Mouse (Mus musculus) midbrain, postnatal 0 days (tissue): ENCODE measurements at regions not wholly inside any gene's neighbourhood (a gene's known extent, or its start where the extent isn't known, plus 50 kb on each side); places are given as distances from the start of the nearest gene placed in this dataset.

Source experiments
- ATAC-seq: fragments of 200-750 bp; cut with Nextera tagmentation; 2 replicates; pipeline ENCODE4 v1.8.0; 2017; ENCODE audit warnings: moderate number of reproducible peaks, mild to moderate bottlenecking, moderate TSS enrichment, moderate library complexity; ENCODE audit not compliant: low FRiP score
- DNase-seq: peaks from one replicate; pipeline ENCODE4 v3.0.0-alpha.2; 2015; ENCODE audit warnings: low spot score
- H3K27ac ChIP-seq: fragments of 300-500 bp; sonication (generic); 2 replicates; pipeline ENCODE4 v1.5.1; 2014; ENCODE audit warnings: low read depth, mild to moderate bottlenecking, low read length, mixed read lengths
- H3K27me3 ChIP-seq: fragments of 300-500 bp; sonication (generic); 2 replicates; pipeline ENCODE4 v1.6.1; 2014; ENCODE audit warnings: low read length, control low read depth, mixed read lengths; ENCODE audit not compliant: insufficient read depth
- H3K36me3 ChIP-seq: fragments of 300-500 bp; sonication (generic); 2 replicates; pipeline ENCODE4 v1.6.1; 2014; ENCODE audit warnings: low read length, control low read depth, mixed read lengths; ENCODE audit not compliant: insufficient read depth
- H3K4me1 ChIP-seq: fragments of 300-500 bp; sonication (generic); 2 replicates; pipeline ENCODE4 v1.6.1; 2014; ENCODE audit warnings: mild to moderate bottlenecking, control low read depth, antibody characterized with exemption, low read length, mixed read lengths; ENCODE audit not compliant: insufficient read depth
- H3K4me2 ChIP-seq: fragments of 300-500 bp; sonication (generic); 2 replicates; pipeline ENCODE4 v1.6.1; 2014; ENCODE audit warnings: low read depth, mild to moderate bottlenecking, low read length, mixed read lengths; ENCODE audit not compliant: poor library complexity, severe bottlenecking
- H3K4me3 ChIP-seq: fragments of 300-500 bp; sonication (generic); 2 replicates; pipeline ENCODE4 v1.5.1; 2014; ENCODE audit warnings: low read depth, mild to moderate bottlenecking, low read length, moderate library complexity
- H3K9ac ChIP-seq: fragments of 300-500 bp; sonication (generic); replicated peaks from 2 replicates; pipeline ENCODE4 v1.6.1; 2014; ENCODE audit warnings: mild to moderate bottlenecking, low read length, moderate library complexity, mixed read lengths; ENCODE audit not compliant: poor library complexity, severe bottlenecking
- H3K9me3 ChIP-seq: fragments of 300-500 bp; sonication (generic); 2 replicates; pipeline ENCODE4 v1.6.1; 2016; ENCODE audit warnings: low read length, control low read depth
- CTCF ChIP-seq: IDR thresholded peaks from 2 replicates; pipeline ENCODE4 v1.5.1; 2016; ENCODE audit warnings: antibody characterized with exemption, mild to moderate bottlenecking
- WGBS: fragments of 180-500 bp; shearing (Covaris S2); extraction: QIAGEN DNeasy Blood & Tissue Kit; methylation state at CpG from one replicate; pipeline ENCODE4 v1.1.7; 2014; 5-methylcytosine and 5-hydroxymethylcytosine counted together

- Histone ChIP-seq H3K36me3 (no peaks in the 10 kb centered on the region), H3K27me3 (no peaks in the 10 kb centered on the region), H3K4me2 (no peak overlapping the region), H3K9ac (no peak overlapping the region), H3K4me1 (no peaks in the 10 kb centered on the region), H3K9me3 (no peaks in the 10 kb centered on the region), H3K4me3 (no peak overlapping the region), H3K27ac (no peak overlapping the region)
- ATAC-seq (no peak), DNase-seq (no peak)
- 65% methylated on average over 2 of the region's 2 CpGs for WGBS
- no peak for TF ChIP-seq CTCF
Measured at GRCm38 (mm10) chr5:133505661-133506060, 593.9 kb upstream of the Castor2 start.

DNA sequence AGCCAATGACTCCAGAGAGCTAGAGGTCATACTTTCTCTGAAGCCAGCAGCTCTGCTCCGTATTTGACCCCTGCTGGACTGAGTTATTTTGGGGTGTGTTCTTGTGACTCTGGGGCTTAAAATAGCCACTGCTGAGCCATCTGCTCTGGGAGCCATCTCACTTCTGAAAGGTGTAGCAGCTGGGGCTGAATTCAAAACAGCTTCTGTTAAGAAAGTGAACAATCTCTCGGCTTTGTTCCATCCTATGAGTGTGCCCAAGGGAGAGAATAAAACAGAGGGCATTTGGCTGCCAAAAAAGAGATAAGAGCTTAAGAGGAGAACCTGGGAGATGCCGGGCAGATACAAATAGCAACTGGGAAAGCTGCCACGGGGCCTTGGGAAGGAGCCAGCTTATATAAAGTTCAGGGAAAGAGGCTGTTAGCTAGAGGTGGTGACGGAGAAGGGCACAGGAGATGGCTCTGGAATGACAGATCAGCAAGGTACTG, 611.7 kb upstream of the Castor2 start:
- no peak for ATAC-seq
- no peaks in the 10 kb centered on the region for H3K4me1 ChIP-seq
- peak; percentile 50 for DNase-seq
- H3K36me3 ChIP-seq: no peaks in the 10 kb centered on the region
- 42% methylated on average over 5 of the region's 5 CpGs for WGBS
- no peak for TF ChIP-seq CTCF
- H3K27ac ChIP-seq: no peak overlapping the region
- H3K4me3 ChIP-seq: no peak overlapping the region
- H3K9ac ChIP-seq: no peak overlapping the region
- H3K27me3 ChIP-seq: no peaks in the 10 kb centered on the region
- no peak overlapping the region for H3K4me2 ChIP-seq
- 0 out of 2 replicates have a peak, but pooled peaks cover 3% of the 10 kb centered on the region for H3K9me3 ChIP-seq

GRCm38 (mm10) chr5:133482291-133483086, 617.0 kb upstream of the Castor2 start:
- ATAC-seq: no peak

DNA sequence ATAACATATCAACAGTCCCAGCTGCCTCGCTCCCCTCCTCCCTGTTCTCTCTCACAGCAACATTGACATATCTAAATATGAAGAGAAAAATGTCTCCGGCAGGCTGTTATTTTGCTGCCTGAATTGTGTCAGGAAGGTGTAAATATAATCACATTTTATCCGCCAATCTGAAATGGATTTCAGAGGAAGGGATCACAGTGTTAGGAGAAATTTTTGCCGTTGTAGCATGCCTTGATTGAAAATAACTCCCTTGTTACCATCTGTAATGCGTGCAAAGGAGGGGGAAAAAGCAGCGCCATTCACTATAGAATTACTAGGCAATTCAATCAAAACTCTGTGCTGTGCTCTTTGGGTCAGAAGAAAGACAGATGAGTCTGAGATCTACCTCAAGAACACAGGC, 620.3 kb upstream of the Castor2 start:
- H3K4me3 ChIP-seq: no peak overlapping the region
- no peaks in the 10 kb centered on the region for H3K36me3 ChIP-seq
- H3K4me2 ChIP-seq: no peak overlapping the region
- ATAC-seq: no peak
- H3K9ac ChIP-seq: no peak overlapping the region
- TF ChIP-seq CTCF: no peak
- WGBS: 70% methylated on average over 6 of the region's 6 CpGs
- no peak for DNase-seq
- H3K4me1 ChIP-seq: no peaks in the 10 kb centered on the region
- no peak overlapping the region for H3K27ac ChIP-seq
- no peaks in the 10 kb centered on the region for H3K9me3 ChIP-seq
- H3K27me3 ChIP-seq: no peaks in the 10 kb centered on the region

More at GRCm38 (mm10) chr5:133482291-133483086, 617.0 kb upstream of the Castor2 start:
- 0 out of 2 replicates have a peak, but pooled peaks cover 3% of the 10 kb centered on the region for H3K9me3 ChIP-seq
- WGBS: 33% methylated on average over 14 of the region's 14 CpGs
- H3K4me2 ChIP-seq: no peak overlapping the region
- H3K4me3 ChIP-seq: no peak overlapping the region
- no peak overlapping the region for H3K9ac ChIP-seq
- no peaks in the 10 kb centered on the region for H3K4me1 ChIP-seq
- no peak for TF ChIP-seq CTCF
- no peaks in the 10 kb centered on the region for H3K36me3 ChIP-seq
- DNase-seq: peak; percentile 69
- no peak overlapping the region for H3K27ac ChIP-seq
- H3K27me3 ChIP-seq: no peaks in the 10 kb centered on the region

DNA sequence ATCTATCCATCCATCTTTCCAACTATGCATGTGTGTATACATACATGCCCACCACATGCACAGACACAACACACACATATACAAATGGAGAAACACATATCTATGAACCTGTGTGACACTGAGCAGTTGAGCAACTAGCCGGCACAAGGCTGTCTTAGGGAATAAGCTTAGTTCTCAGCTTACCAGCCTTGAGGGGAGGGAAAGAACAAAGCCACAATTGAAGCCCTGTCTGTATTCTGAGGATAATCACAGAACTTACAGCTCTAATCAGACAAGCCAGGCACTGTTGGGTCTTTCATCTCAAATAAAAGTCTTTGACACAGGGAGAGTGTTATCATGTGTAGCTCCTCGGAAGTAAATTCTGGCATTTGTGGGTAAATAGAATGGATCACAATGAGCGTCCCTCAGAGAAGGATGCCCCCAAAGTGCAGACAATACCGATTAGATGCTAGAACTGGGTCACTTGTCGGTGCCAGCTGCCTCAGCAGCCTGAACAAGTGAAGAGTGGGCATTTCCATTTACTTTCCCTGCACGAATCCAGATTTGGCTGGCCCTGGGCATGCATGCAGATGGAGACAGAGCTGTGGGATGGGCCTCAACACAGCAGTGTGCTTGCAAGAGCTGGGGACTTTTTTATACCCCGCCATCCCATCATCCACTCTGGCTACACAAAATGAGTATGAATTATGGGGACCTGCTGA, 646.0 kb upstream of the Castor2 start:
- no peaks in the 10 kb centered on the region for H3K27me3 ChIP-seq
- ATAC-seq (peak; percentile 90), DNase-seq (peak; percentile 87)
- H3K9me3 ChIP-seq: no peaks in the 10 kb centered on the region
- TF ChIP-seq CTCF: no peak
- no peak overlapping the region for H3K27ac ChIP-seq
- WGBS: 20% methylated on average over 7 of the region's 7 CpGs
- H3K4me2 ChIP-seq: no peak overlapping the region
- H3K4me3 ChIP-seq: no peak overlapping the region
- H3K36me3 ChIP-seq: no peaks in the 10 kb centered on the region
- H3K9ac ChIP-seq: no peak overlapping the region
- no peaks in the 10 kb centered on the region for H3K4me1 ChIP-seq

- Histone ChIP-seq H3K36me3 (no peaks in the 10 kb centered on the region), H3K27me3 (no peaks in the 10 kb centered on the region), H3K4me1 (no peaks in the 10 kb centered on the region), H3K9me3 (no peaks in the 10 kb centered on the region), H3K4me2 (no peak overlapping the region), H3K4me3 (no peak overlapping the region), H3K27ac (no peak overlapping the region; the same call in 1 of the 2 replicates), H3K9ac (no peak overlapping the region)
- no peak for TF ChIP-seq CTCF
- DNase-seq: peak; percentile 52
- no peak for ATAC-seq
- WGBS: 32% methylated on average over 3 of the region's 3 CpGs
Measured at GRCm38 (mm10) chr5:133449926-133450325, 649.6 kb upstream of the Castor2 start.
